Mouse (Mus musculus) embryonic fibroblast, embryonic 13.5 days (primary cell): ENCODE measurements around the gene Klhdc2.

Source experiments
- CTCF ChIP-seq: IDR thresholded peaks from 2 replicates; pipeline ENCODE4 v1.5.1; 2011; ENCODE audit warnings: mild to moderate bottlenecking, control low read depth, low read length, moderate library complexity, borderline replicate concordance; ENCODE audit not compliant: insufficient read depth
- POLR2A ChIP-seq: IDR thresholded peaks from 2 replicates; pipeline ENCODE4 v1.6.1; 2011; ENCODE audit warnings: low read depth, mild to moderate bottlenecking, control low read depth, low read length, moderate library complexity

- TF ChIP-seq CTCF (no peak), POLR2A (no peak)
Observed at GRCm38 (mm10) chr12:69333547-69333946, 37.1 kb downstream of the Klhdc2 start.
